Mouse (Mus musculus): Measurements from ENCODE around the gene Atpaf1. TPM values are rescaled to one million over a fixed set of nuclear protein-coding genes. Genes with fewer than 3 reads are reported as not detected.

The Atpaf1 gene
- polyA plus RNA-seq (2015; fragmentation: Nextera tagmentation; extraction: Ambion mirVana) = 38.6 and 45.1 TPM in 2 replicates

- Histone ChIP-seq H3K4me3 (ENCODE audit: low read length) (peak within 1 kb of the TSS; percentile 82), H3K4me1 (replicated peaks; ENCODE audit: control insufficient read depth, insufficient read depth, low read length) (peaks cover 8% of the 10 kb centered on the region; the same call in 1 of the 2 replicates), H3K4me2 (ENCODE audit: low read depth, low read length) (peak within 1 kb of the TSS; percentile 88), H3K36me3 (ENCODE audit: control insufficient read depth, insufficient read depth, low read length) (peaks cover 6% of the 10 kb centered on the region), H3K9ac (ENCODE audit: low read length) (peak within 1 kb of the TSS; percentile 89), H3K9me3 (ENCODE audit: control insufficient read depth, low read length) (no peaks in the 10 kb centered on the region), H3K27ac (ENCODE audit: low read length) (peak within 1 kb of the TSS; percentile 27; the same call in 1 of the 2 replicates), H3K27me3 (ENCODE audit: control insufficient read depth, insufficient read depth, low read depth, low read length) (no peaks in the 10 kb centered on the region)
- ATAC-seq (ENCODE audit: low read depth) = peak; percentile 81
- WGBS = under 1% methylated on average over 36 of the region's 69 CpGs
Measured at GRCm38 (mm10) chr4:115784769-115785510, at the start of gene Atpaf1. Gene Atpaf1, plus strand, starts transcription at chr4:115784812.

DNA sequence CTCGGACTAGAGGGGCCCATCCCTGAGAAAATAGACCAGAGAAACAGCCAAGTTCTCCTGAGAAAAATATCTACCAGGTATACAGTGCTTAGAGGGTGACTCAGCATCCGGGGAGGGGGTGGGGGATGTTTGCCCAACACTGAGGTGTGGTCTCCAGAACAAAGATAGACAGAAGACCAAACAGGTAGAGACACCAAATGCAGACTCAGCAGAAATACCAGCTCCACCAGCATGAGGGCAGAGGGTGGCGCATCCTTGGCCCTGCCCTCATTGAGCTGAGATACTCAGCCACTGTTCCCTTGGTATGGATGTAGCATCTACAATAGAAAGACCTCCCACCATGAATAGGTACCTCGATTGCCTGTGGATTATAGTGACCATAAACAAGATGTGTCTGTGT lies 49.7 kb upstream of the Atpaf1 start:
- no peaks in the 10 kb centered on the region for H3K36me3 ChIP-seq (ENCODE audit: control insufficient read depth, insufficient read depth, low read length)
- 53% methylated on average over 4 of the region's 4 CpGs for whole genome bisulfite sequencing
- H3K4me3 ChIP-seq (ENCODE audit: low read length) = no peak overlapping the region
- H3K4me1 ChIP-seq (replicated peaks; ENCODE audit: control insufficient read depth, insufficient read depth, low read length) = peaks cover 17% of the 10 kb centered on the region
- no peaks in the 10 kb centered on the region for H3K9me3 ChIP-seq (ENCODE audit: control insufficient read depth, low read length)
- H3K4me2 ChIP-seq (ENCODE audit: low read depth, low read length) = no peak overlapping the region
- H3K27me3 ChIP-seq (ENCODE audit: control insufficient read depth, insufficient read depth, low read depth, low read length) = no peaks in the 10 kb centered on the region
- no peak for ATAC-seq (ENCODE audit: low read depth)
- H3K27ac ChIP-seq (ENCODE audit: low read length) = no peak overlapping the region
- no peak overlapping the region for H3K9ac ChIP-seq (ENCODE audit: low read length)

DNA sequence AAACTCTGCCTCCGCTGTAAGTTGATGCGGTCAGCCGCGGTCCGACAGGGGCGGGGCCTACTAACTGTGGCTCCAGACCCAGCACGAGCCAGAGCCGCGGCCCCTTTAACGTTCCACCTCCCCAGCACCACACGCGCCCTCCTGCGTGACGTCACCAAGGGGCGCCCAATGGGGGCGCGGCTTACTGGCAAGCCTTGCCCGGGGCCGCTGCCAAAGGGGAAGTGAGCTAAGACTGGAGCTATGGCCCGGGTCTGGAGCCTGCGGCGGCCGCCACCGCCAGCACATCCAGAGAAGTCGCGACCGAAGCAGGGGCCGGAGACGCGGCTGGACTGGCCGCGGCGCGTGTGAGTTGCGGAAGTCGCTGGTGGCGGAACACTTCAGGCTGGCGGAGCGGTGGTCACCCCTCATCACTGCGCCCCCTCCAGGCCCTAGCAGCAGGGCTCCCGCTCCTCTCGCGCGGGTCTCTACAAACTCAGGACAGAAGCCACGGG lies 47.0 kb upstream of the Atpaf1 start, which contains the start of gene Efcab14:
Gene Efcab14 (plus strand): TSS at position 194 of the 491 bp plus-strand sequence.
- Histone ChIP-seq H3K4me3 (ENCODE audit: low read length) (peak within 1 kb of the TSS; percentile 83), H3K4me1 (replicated peaks; ENCODE audit: control insufficient read depth, insufficient read depth, low read length) (peaks cover 17% of the 10 kb centered on the region), H3K36me3 (ENCODE audit: control insufficient read depth, insufficient read depth, low read length) (peaks cover 11% of the 10 kb centered on the region), H3K9me3 (ENCODE audit: control insufficient read depth, low read length) (no peaks in the 10 kb centered on the region), H3K27ac (ENCODE audit: low read length) (peak within 1 kb of the TSS; percentile 93), H3K9ac (ENCODE audit: low read length) (peak within 1 kb of the TSS; percentile 91), H3K27me3 (ENCODE audit: control insufficient read depth, insufficient read depth, low read depth, low read length) (no peaks in the 10 kb centered on the region), H3K4me2 (ENCODE audit: low read depth, low read length) (peak within 1 kb of the TSS; percentile 84)
- WGBS = 1% methylated on average over 45 of the region's 45 CpGs
- ATAC-seq (ENCODE audit: low read depth) = peak; percentile 100

DNA sequence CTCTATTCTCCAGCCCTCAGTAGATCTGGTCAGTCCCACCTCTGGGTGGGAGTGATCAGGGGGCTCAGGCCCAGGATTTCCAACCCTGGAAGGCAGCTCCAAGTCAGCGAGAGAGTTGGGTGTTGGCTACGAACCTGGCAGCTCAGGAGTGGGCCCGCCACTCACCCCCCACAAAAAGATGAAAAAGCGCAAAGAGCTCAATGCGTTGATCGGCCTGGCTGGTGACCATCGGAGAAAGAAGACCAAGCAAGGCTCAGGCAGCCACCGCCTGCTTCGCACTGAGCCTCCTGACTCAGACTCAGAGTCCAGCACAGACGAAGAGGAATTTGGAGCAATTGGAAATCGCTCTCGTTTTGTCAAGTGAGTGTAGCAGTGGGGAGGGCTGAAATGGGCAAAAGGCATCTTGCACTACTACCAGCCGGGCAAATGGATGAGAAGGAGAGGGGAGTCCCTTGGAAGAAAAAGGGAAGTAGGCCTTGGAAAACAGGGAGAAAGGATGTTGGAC lies 46.1 kb upstream of the Atpaf1 start:
- Histone ChIP-seq H3K27ac (ENCODE audit: low read length) (no peak overlapping the region), H3K9me3 (ENCODE audit: control insufficient read depth, low read length) (no peaks in the 10 kb centered on the region), H3K4me3 (ENCODE audit: low read length) (peak overlapping the region; percentile 83), H3K27me3 (ENCODE audit: control insufficient read depth, insufficient read depth, low read depth, low read length) (no peaks in the 10 kb centered on the region), H3K9ac (ENCODE audit: low read length) (peak overlapping the region; percentile 91), H3K36me3 (ENCODE audit: control insufficient read depth, insufficient read depth, low read length) (peaks cover 14% of the 10 kb centered on the region), H3K4me2 (ENCODE audit: low read depth, low read length) (peak overlapping the region; percentile 84), H3K4me1 (replicated peaks; ENCODE audit: control insufficient read depth, insufficient read depth, low read length) (peaks cover 17% of the 10 kb centered on the region)
- no peak for ATAC-seq (ENCODE audit: low read depth)
- WGBS = 38% methylated on average over 13 of the region's 13 CpGs

- no peak for ATAC-seq (ENCODE audit: low read depth)
- Histone ChIP-seq H3K9ac (ENCODE audit: low read length) (no peak overlapping the region), H3K36me3 (ENCODE audit: control insufficient read depth, insufficient read depth, low read length) (peaks cover 20% of the 10 kb centered on the region), H3K27ac (ENCODE audit: low read length) (no peak overlapping the region), H3K9me3 (ENCODE audit: control insufficient read depth, low read length) (no peaks in the 10 kb centered on the region), H3K4me3 (ENCODE audit: low read length) (no peak overlapping the region), H3K4me1 (replicated peaks; ENCODE audit: control insufficient read depth, insufficient read depth, low read length) (peaks cover 13% of the 10 kb centered on the region), H3K27me3 (ENCODE audit: control insufficient read depth, insufficient read depth, low read depth, low read length) (no peaks in the 10 kb centered on the region), H3K4me2 (ENCODE audit: low read depth, low read length) (no peak overlapping the region)
Measured at GRCm38 (mm10) chr4:115742658-115743057, 42.0 kb upstream of the Atpaf1 start.

GRCm38 (mm10) chr4:115743096-115743495 lies 41.5 kb upstream of the Atpaf1 start:
- WGBS = 87% methylated on average over 4 of the region's 4 CpGs
- no peak overlapping the region for H3K27ac ChIP-seq (ENCODE audit: low read length)
- H3K4me3 ChIP-seq (ENCODE audit: low read length) = no peak overlapping the region
- H3K9me3 ChIP-seq (ENCODE audit: control insufficient read depth, low read length) = no peaks in the 10 kb centered on the region
- peaks cover 20% of the 10 kb centered on the region for H3K36me3 ChIP-seq (ENCODE audit: control insufficient read depth, insufficient read depth, low read length)
- no peak overlapping the region for H3K4me2 ChIP-seq (ENCODE audit: low read depth, low read length)
- peaks cover 13% of the 10 kb centered on the region for H3K4me1 ChIP-seq (replicated peaks; ENCODE audit: control insufficient read depth, insufficient read depth, low read length)
- no peaks in the 10 kb centered on the region for H3K27me3 ChIP-seq (ENCODE audit: control insufficient read depth, insufficient read depth, low read depth, low read length)
- no peak overlapping the region for H3K9ac ChIP-seq (ENCODE audit: low read length)
- no peak for ATAC-seq (ENCODE audit: low read depth)

DNA sequence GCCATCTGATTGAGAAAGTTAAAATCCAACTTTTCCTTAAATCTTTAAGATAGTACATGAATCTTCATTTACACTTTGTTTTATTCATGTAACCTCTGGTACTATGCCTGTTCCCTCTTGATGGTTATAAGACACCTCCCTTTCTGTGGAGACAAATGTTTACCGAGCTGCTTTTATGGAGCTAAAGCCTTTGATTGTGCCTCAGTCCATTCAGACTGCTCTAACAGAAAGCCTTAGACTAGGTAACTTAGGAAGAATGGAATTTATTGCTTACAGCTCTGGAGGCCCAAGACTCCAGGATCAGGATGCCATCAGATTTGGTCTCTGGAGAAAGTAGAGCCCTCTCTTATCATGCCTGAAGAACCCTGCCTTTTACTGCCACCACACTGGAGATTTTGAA lies 36.4 kb upstream of the Atpaf1 start:
- Histone ChIP-seq H3K9me3 (ENCODE audit: control insufficient read depth, low read length) (no peaks in the 10 kb centered on the region), H3K9ac (ENCODE audit: low read length) (no peak overlapping the region), H3K4me2 (ENCODE audit: low read depth, low read length) (no peak overlapping the region), H3K27me3 (ENCODE audit: control insufficient read depth, insufficient read depth, low read depth, low read length) (no peaks in the 10 kb centered on the region), H3K36me3 (ENCODE audit: control insufficient read depth, insufficient read depth, low read length) (peaks cover 19% of the 10 kb centered on the region), H3K4me3 (ENCODE audit: low read length) (no peak overlapping the region), H3K4me1 (replicated peaks; ENCODE audit: control insufficient read depth, insufficient read depth, low read length) (no peaks in the 10 kb centered on the region), H3K27ac (ENCODE audit: low read length) (no peak overlapping the region)
- ATAC-seq (ENCODE audit: low read depth) = no peak
- WGBS = 80% methylated on average over 1 of the region's 1 CpGs

DNA sequence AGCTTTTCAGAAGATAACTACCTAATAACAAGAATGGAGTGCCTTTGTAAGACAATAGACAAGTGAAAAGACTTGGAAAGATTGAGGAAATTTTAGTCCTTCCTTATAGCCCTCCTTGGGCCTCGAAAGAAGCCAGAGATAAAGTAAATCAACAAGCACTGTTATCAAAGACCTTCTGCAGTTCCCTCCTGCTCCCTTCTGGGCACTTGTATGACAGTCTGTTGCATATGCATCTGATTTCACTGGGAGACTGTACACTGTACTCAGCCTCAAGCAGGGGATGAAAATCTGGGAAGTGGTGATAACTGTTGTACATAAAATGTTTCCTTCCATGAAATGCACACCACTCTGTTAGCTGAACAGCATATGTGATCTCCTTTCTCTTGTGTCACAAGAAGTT lies 35.3 kb upstream of the Atpaf1 start:
- Histone ChIP-seq H3K27ac (ENCODE audit: low read length) (no peak overlapping the region), H3K4me1 (replicated peaks; ENCODE audit: control insufficient read depth, insufficient read depth, low read length) (no peaks in the 10 kb centered on the region), H3K4me3 (ENCODE audit: low read length) (no peak overlapping the region), H3K9me3 (ENCODE audit: control insufficient read depth, low read length) (no peaks in the 10 kb centered on the region), H3K4me2 (ENCODE audit: low read depth, low read length) (no peak overlapping the region), H3K9ac (ENCODE audit: low read length) (no peak overlapping the region), H3K36me3 (ENCODE audit: control insufficient read depth, insufficient read depth, low read length) (peaks cover 18% of the 10 kb centered on the region), H3K27me3 (ENCODE audit: control insufficient read depth, insufficient read depth, low read depth, low read length) (no peaks in the 10 kb centered on the region)
- WGBS = 71% methylated on average over 1 of the region's 1 CpGs
- no peak for ATAC-seq (ENCODE audit: low read depth)

- H3K9me3 ChIP-seq (ENCODE audit: control insufficient read depth, low read length) = no peaks in the 10 kb centered on the region
- no peaks in the 10 kb centered on the region for H3K27me3 ChIP-seq (ENCODE audit: control insufficient read depth, insufficient read depth, low read depth, low read length)
- peaks cover 14% of the 10 kb centered on the region for H3K36me3 ChIP-seq (ENCODE audit: control insufficient read depth, insufficient read depth, low read length)
- no peak overlapping the region for H3K9ac ChIP-seq (ENCODE audit: low read length)
- no peak overlapping the region for H3K4me3 ChIP-seq (ENCODE audit: low read length)
- no peaks in the 10 kb centered on the region for H3K4me1 ChIP-seq (replicated peaks; ENCODE audit: control insufficient read depth, insufficient read depth, low read length)
- no peak overlapping the region for H3K27ac ChIP-seq (ENCODE audit: low read length)
- 91% methylated on average over 3 of the region's 3 CpGs for WGBS
- H3K4me2 ChIP-seq (ENCODE audit: low read depth, low read length) = no peak overlapping the region
- no peak for ATAC-seq (ENCODE audit: low read depth)
Measured at GRCm38 (mm10) chr4:115754101-115754500, 30.5 kb upstream of the Atpaf1 start.

Measured in lung, embryonic 16.5 days (tissue).